Mouse (Mus musculus): ENCODE measurements around the gene Tm6sf2.

DNA sequence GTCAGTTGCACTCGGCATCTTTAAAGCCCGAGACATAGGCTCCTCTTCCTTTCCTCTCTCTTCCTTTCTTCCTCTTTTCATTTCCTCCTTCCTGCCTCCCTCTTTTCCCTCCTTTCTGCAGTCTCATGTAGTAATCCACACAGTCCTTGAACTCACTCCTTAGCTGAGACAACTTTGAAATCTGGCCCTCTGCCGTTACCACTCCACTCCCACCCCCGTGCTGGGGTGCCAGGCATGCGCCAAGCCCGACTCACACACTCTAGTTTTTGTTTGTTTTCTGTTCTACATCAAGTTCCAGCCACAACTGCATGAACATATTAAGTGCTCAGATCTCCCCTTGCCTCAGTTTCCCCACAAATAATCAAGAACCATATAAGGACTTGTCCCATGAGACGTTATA lies 32.2 kb downstream of the Tm6sf2 start:
- TF ChIP-seq CTCF (conservative IDR thresholded peaks at IDR 0.05; ENCODE audit: insufficient read depth, insufficient read length, low read depth, low read length) (no peak), POLR2A (IDR thresholded peaks at IDR 0.05; ENCODE audit: low read depth, low read length) (no peak)
